8 mouse cellular contexts compared by ENCODE assay signal in the genomic region with DNA sequence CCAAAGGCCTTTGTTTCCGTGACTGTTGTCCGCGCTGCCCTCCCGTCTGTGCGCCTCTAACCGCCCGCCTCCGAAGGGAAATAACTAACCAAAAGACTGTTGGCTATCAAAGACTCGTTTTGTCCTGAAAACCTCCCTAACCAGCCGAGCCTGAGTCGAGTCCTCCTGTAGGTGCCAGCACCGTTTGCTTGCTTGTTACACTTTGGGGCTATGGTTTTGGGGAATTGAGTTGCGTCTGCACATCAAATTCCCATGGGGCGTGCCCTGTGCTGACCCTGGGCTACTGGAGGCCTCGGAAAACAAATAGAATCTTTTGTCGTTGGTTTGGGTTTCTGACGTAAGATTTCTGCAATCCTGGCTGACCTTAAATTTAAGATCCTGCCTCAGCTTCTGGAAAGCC. TPM values are rescaled to one million over a fixed set of nuclear protein-coding genes. Genes with fewer than 3 reads are reported as not detected.
A peak's percentile ranks its signal among the peaks of the same experiment; 100 is the strongest.
DNase-seq lines count a peak whose midpoint lies in the region; ATAC-seq and TF ChIP-seq lines count a peak whose summit lies in the region.

No protein-coding gene starts in this region.

- H3K9ac ChIP-seq in liver, embryonic 14.5 days (replicated peaks) = peak overlapping the region; percentile 85
- peak overlapping the region; percentile 65 for H3K9ac ChIP-seq in stomach, postnatal 0 days (ENCODE audit: low read length)

- no peak for DNase-seq in left cerebral cortex, adult 2 months (ENCODE audit: extremely low spot score in 1 of 2, low spot score in 2 of 2)
- no peak for DNase-seq in left cerebral cortex, adult 9 months (ENCODE audit: low spot score in 2 of 2)
- peak; percentile 80 for DNase-seq in embryonic facial prominence, embryonic 10.5 days (ENCODE audit: low spot score)
- DNase-seq in hindbrain, embryonic 10.5 days (ENCODE audit: low spot score) = peak; percentile 78
- no peak for DNase-seq in liver, embryonic 14.5 days (ENCODE audit: low read depth in 3 of 3, low spot score in 3 of 3)
- DNase-seq in stomach, postnatal 0 days (ENCODE audit: low spot score) = no peak
- no peak for DNase-seq in adrenal gland, postnatal 4 days (ENCODE audit: low spot score in 2 of 2)
- no peak for DNase-seq in right cerebral cortex, postnatal 25 days

- peak overlapping the region; percentile 93 for H3K4me2 ChIP-seq in liver, embryonic 14.5 days (ENCODE audit: low read depth)
- peak overlapping the region; percentile 75 for H3K4me2 ChIP-seq in stomach, postnatal 0 days (replicated peaks; ENCODE audit: low read depth)

- under 1% methylated on average over 17 of the region's 17 CpGs for WGBS in embryonic facial prominence, embryonic 10.5 days
- WGBS in hindbrain, embryonic 10.5 days = 2% methylated on average over 17 of the region's 17 CpGs
- under 1% methylated on average over 17 of the region's 17 CpGs for WGBS in liver, embryonic 14.5 days (ENCODE audit: insufficient replicate concordance)
- WGBS in stomach, postnatal 0 days = 2% methylated on average over 17 of the region's 17 CpGs

- H3K4me3 ChIP-seq in left cerebral cortex, adult 2 months = peak overlapping the region; percentile 53
- peak overlapping the region; percentile 88 for H3K4me3 ChIP-seq in embryonic facial prominence, embryonic 10.5 days
- H3K4me3 ChIP-seq in hindbrain, embryonic 10.5 days = peak overlapping the region; percentile 90
- peak overlapping the region; percentile 76 to 87 for H3K4me3 ChIP-seq in liver, embryonic 14.5 days (ENCODE audit: insufficient read depth in 1 of 2, low read depth in 2 of 2, low read length in 2 of 2)
- H3K4me3 ChIP-seq in stomach, postnatal 0 days (ENCODE audit: low read depth, low read length) = peak overlapping the region; percentile 48

- no peaks in the 10 kb centered on the region for H3K9me3 ChIP-seq in embryonic facial prominence, embryonic 10.5 days
- H3K9me3 ChIP-seq in hindbrain, embryonic 10.5 days = no peaks in the 10 kb centered on the region
- no peaks in the 10 kb centered on the region for H3K9me3 ChIP-seq in liver, embryonic 14.5 days (ENCODE audit: control insufficient read depth, low read length)
- H3K9me3 ChIP-seq in stomach, postnatal 0 days (ENCODE audit: control insufficient read depth, low read length) = no peaks in the 10 kb centered on the region

- H3K27ac ChIP-seq in left cerebral cortex, adult 2 months = peak overlapping the region; percentile 80
- H3K27ac ChIP-seq in embryonic facial prominence, embryonic 10.5 days (replicated peaks) = peak overlapping the region; percentile 100
- peak overlapping the region; percentile 100 for H3K27ac ChIP-seq in hindbrain, embryonic 10.5 days
- peak overlapping the region; percentile 89 for H3K27ac ChIP-seq in liver, embryonic 14.5 days
- peak overlapping the region; percentile 90 for H3K27ac ChIP-seq in stomach, postnatal 0 days (replicated peaks)

- H3K27me3 ChIP-seq in embryonic facial prominence, embryonic 10.5 days (replicated peaks; ENCODE audit: low read depth, poor library complexity, severe bottlenecking) = peaks cover 5% of the 10 kb centered on the region; the same call in 1 of the 2 replicates
- H3K27me3 ChIP-seq in hindbrain, embryonic 10.5 days (ENCODE audit: insufficient read depth, poor library complexity, severe bottlenecking) = peaks cover 7% of the 10 kb centered on the region
- H3K27me3 ChIP-seq in liver, embryonic 14.5 days (ENCODE audit: control insufficient read depth, insufficient read depth, low read length) = no peaks in the 10 kb centered on the region
- no peaks in the 10 kb centered on the region for H3K27me3 ChIP-seq in stomach, postnatal 0 days (ENCODE audit: control insufficient read depth, insufficient read depth, low read length)

- intact Hi-C loops in left cerebral cortex, adult 2 months (cut with DNase I) = loop anchor here (2.0 to 10.0 kb wide), 3 partner anchors 25 to 275 kb away; partner anchors contain the start of genes Aldh16a1, Pih1d1 and Pnkp

- no peak for TF ChIP-seq CTCF in left cerebral cortex, adult 2 months (IDR thresholded peaks at IDR 0.05)
- no peak for TF ChIP-seq CTCF in liver, embryonic 14.5 days (IDR thresholded peaks at IDR 0.05; ENCODE audit: low read depth)
- TF ChIP-seq CTCF in stomach, postnatal 0 days (IDR thresholded peaks at IDR 0.05; ENCODE audit: low read depth) = no peak

- peaks cover 53% of the 10 kb centered on the region for H3K4me1 ChIP-seq in embryonic facial prominence, embryonic 10.5 days
- H3K4me1 ChIP-seq in hindbrain, embryonic 10.5 days (replicated peaks) = peaks cover 56% of the 10 kb centered on the region
- peaks cover 16 to 24% of the 10 kb centered on the region in 2 experiments for H3K4me1 ChIP-seq in liver, embryonic 14.5 days (replicated peaks; ENCODE audit: control insufficient read depth in 2 of 2, insufficient read depth in 2 of 2, low read length in 1 of 2)
- H3K4me1 ChIP-seq in stomach, postnatal 0 days (replicated peaks; ENCODE audit: control insufficient read depth, insufficient read depth) = 0 out of 2 replicates have a peak, but pooled peaks cover 2% of the 10 kb centered on the region

- peak; percentile 9 for ATAC-seq in liver, embryonic 14.5 days (ENCODE audit: insufficient read depth)
- no peak for ATAC-seq in stomach, postnatal 0 days (ENCODE audit: low FRiP score, low TSS enrichment)

- no peak for TF ChIP-seq EP300 in liver, embryonic 14.5 days (IDR thresholded peaks at IDR 0.05; ENCODE audit: low read depth)
- no peak for TF ChIP-seq EP300 in stomach, postnatal 0 days (optimal IDR thresholded peaks at IDR 0.05)

- peaks cover 31% of the 10 kb centered on the region for H3K36me3 ChIP-seq in embryonic facial prominence, embryonic 10.5 days (replicated peaks)
- H3K36me3 ChIP-seq in hindbrain, embryonic 10.5 days = peaks cover 32% of the 10 kb centered on the region
- peaks cover 25% of the 10 kb centered on the region for H3K36me3 ChIP-seq in liver, embryonic 14.5 days (replicated peaks; ENCODE audit: control insufficient read depth, insufficient read depth, low read depth)
- peaks cover 11% of the 10 kb centered on the region for H3K36me3 ChIP-seq in stomach, postnatal 0 days (ENCODE audit: control insufficient read depth, insufficient read depth, low read length)

RNA-seq across cellular contexts. Expression of gene Rpl13a, which starts 0.8 kb away (rescaled TPM):
- 100 to 1,000 TPM; 695 to 716 TPM for total RNA-seq in left cerebral cortex, adult 2 months (2021)
- polyA plus RNA-seq in embryonic facial prominence, embryonic 10.5 days (2016; fragmentation: Nextera tagmentation; extraction: Ambion mirVana) = 1,273 and 1,282 TPM in 2 replicates
- 1,174 and 1,234 TPM in 2 replicates for polyA plus RNA-seq in hindbrain, embryonic 10.5 days (2016; fragmentation: Nextera tagmentation; extraction: Ambion mirVana)
- 534 and 909 TPM in 2 replicates for polyA plus RNA-seq in liver, embryonic 14.5 days (2012; rRNA removed)
- 992 and 1,027 TPM in 2 replicates for polyA plus RNA-seq in liver, embryonic 14.5 days (2014; fragmentation: Nextera tagmentation; extraction: Ambion mirVana)
- polyA plus RNA-seq in stomach, postnatal 0 days (2015; fragmentation: Nextera tagmentation; extraction: Ambion mirVana) = 1,442 and 1,485 TPM in 2 replicates
- total RNA-seq in adrenal gland, postnatal 4 days (2021) = 1,000 to 10,000 TPM; 2,237 to 2,371 TPM

RNA-seq across cellular contexts. Expression of gene Rps11, which starts 5.1 kb away (rescaled TPM):
- 100 to 1,000 TPM; 421 to 444 TPM for total RNA-seq in left cerebral cortex, adult 2 months (2021)
- 1,885 and 1,917 TPM in 2 replicates for polyA plus RNA-seq in embryonic facial prominence, embryonic 10.5 days (2016; fragmentation: Nextera tagmentation; extraction: Ambion mirVana)
- 1,526 and 1,700 TPM in 2 replicates for polyA plus RNA-seq in hindbrain, embryonic 10.5 days (2016; fragmentation: Nextera tagmentation; extraction: Ambion mirVana)
- polyA plus RNA-seq in liver, embryonic 14.5 days (2012; rRNA removed) = 309 and 366 TPM in 2 replicates
- 989 and 1,016 TPM in 2 replicates for polyA plus RNA-seq in liver, embryonic 14.5 days (2014; fragmentation: Nextera tagmentation; extraction: Ambion mirVana)
- 1,142 and 1,191 TPM in 2 replicates for polyA plus RNA-seq in stomach, postnatal 0 days (2015; fragmentation: Nextera tagmentation; extraction: Ambion mirVana)
- 1,000 to 10,000 TPM; 1,454 to 1,477 TPM for total RNA-seq in adrenal gland, postnatal 4 days (2021)

RNA-seq across cellular contexts. Expression of gene Gm45713, which starts 6.7 kb away (rescaled TPM):
- not detected for total RNA-seq in left cerebral cortex, adult 2 months (2021)
- 0.31 TPM in 1 of 2 replicates, not detected in the other for polyA plus RNA-seq in embryonic facial prominence, embryonic 10.5 days (2016; fragmentation: Nextera tagmentation; extraction: Ambion mirVana)
- 0.13 and 0.15 TPM in 2 replicates for polyA plus RNA-seq in hindbrain, embryonic 10.5 days (2016; fragmentation: Nextera tagmentation; extraction: Ambion mirVana)
- polyA plus RNA-seq in liver, embryonic 14.5 days (2012; rRNA removed) = 0.03 TPM in 1 of 2 replicates, not detected in the other
- 0.15 and 0.63 TPM in 2 replicates for polyA plus RNA-seq in liver, embryonic 14.5 days (2014; fragmentation: Nextera tagmentation; extraction: Ambion mirVana)
- 0.17 and 1.1 TPM in 2 replicates for polyA plus RNA-seq in stomach, postnatal 0 days (2015; fragmentation: Nextera tagmentation; extraction: Ambion mirVana)
- not detected for total RNA-seq in adrenal gland, postnatal 4 days (2021)

RNA-seq across cellular contexts. Expression of gene Flt3l, which starts 6.9 kb away (rescaled TPM):
- total RNA-seq in left cerebral cortex, adult 2 months (2021) = 1 to 10 TPM; 6.7 to 8.8 TPM
- 0.97 and 1.8 TPM in 2 replicates for polyA plus RNA-seq in embryonic facial prominence, embryonic 10.5 days (2016; fragmentation: Nextera tagmentation; extraction: Ambion mirVana)
- 0.85 and 2.0 TPM in 2 replicates for polyA plus RNA-seq in hindbrain, embryonic 10.5 days (2016; fragmentation: Nextera tagmentation; extraction: Ambion mirVana)
- 12.1 and 13.4 TPM in 2 replicates for polyA plus RNA-seq in liver, embryonic 14.5 days (2012; rRNA removed)
- 3.9 and 5.5 TPM in 2 replicates for polyA plus RNA-seq in liver, embryonic 14.5 days (2014; fragmentation: Nextera tagmentation; extraction: Ambion mirVana)
- 2.2 and 2.3 TPM in 2 replicates for polyA plus RNA-seq in stomach, postnatal 0 days (2015; fragmentation: Nextera tagmentation; extraction: Ambion mirVana)
- 10 to 100 TPM; 18.8 to 23.1 TPM for total RNA-seq in adrenal gland, postnatal 4 days (2021)

RNA-seq across cellular contexts. Expression of gene Pih1d1, which starts 24.8 kb away (rescaled TPM):
- total RNA-seq in left cerebral cortex, adult 2 months (2021) = 10 to 100 TPM; 47.6 to 48.4 TPM
- polyA plus RNA-seq in embryonic facial prominence, embryonic 10.5 days (2016; fragmentation: Nextera tagmentation; extraction: Ambion mirVana) = 99.6 and 103 TPM in 2 replicates
- polyA plus RNA-seq in hindbrain, embryonic 10.5 days (2016; fragmentation: Nextera tagmentation; extraction: Ambion mirVana) = 101 and 116 TPM in 2 replicates
- polyA plus RNA-seq in liver, embryonic 14.5 days (2012; rRNA removed) = 38.3 and 43.3 TPM in 2 replicates
- 44.3 and 45.8 TPM in 2 replicates for polyA plus RNA-seq in liver, embryonic 14.5 days (2014; fragmentation: Nextera tagmentation; extraction: Ambion mirVana)
- 48.8 and 49.0 TPM in 2 replicates for polyA plus RNA-seq in stomach, postnatal 0 days (2015; fragmentation: Nextera tagmentation; extraction: Ambion mirVana)
- total RNA-seq in adrenal gland, postnatal 4 days (2021) = 10 to 100 TPM; 60.7 to 65.2 TPM

Comparison
In these comparisons a context has a peak if more than half of its experiments do, and no peak if none do; other contexts are left out.
1. DNase-seq: peak in embryonic facial prominence, embryonic 10.5 days (single experiment) and hindbrain, embryonic 10.5 days (single experiment); none in left cerebral cortex, adult 2 months (0 of 2), left cerebral cortex, adult 9 months (0 of 2), liver, embryonic 14.5 days (0 of 3), stomach, postnatal 0 days (single experiment), adrenal gland, postnatal 4 days (0 of 2) and right cerebral cortex, postnatal 25 days (single experiment).
2. Peak in every context shown above with its lines, with median percentiles within 50 percentile points of each other: H3K27ac ChIP-seq and H3K4me3 ChIP-seq.